Mouse (Mus musculus): ENCODE measurements around the gene Pnpt1. TPM values are rescaled to one million over a fixed set of nuclear protein-coding genes. Genes with fewer than 3 reads are reported as not detected.

Pnpt1 gene
- polyA plus RNA-seq, 1 experiment from 2014 or later: 37.1 TPM

DNA sequence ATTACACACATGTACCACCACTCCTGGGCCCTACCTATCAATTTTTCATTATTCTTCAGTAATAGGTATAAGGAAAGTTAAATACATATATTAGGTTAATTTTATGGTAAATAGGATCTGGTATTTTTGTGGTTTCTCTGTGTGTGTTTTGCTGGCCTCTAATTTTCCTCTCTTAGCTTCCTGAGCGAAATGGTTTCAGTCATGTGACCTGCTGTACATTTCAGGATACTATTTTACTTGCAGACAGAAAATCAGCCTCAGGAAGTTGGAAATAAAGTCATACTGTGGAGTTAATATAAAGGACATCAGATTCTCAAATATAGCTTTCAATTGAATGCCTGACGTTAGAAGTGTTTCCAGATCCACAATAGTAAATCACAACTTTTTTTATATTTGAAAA, 58.4 kb downstream of the Pnpt1 start:
- H3K4me2 ChIP-seq (ENCODE audit: low read length): no peak overlapping the region
- H3K4me1 ChIP-seq (ENCODE audit: control insufficient read depth in 2 of 2, insufficient read depth in 2 of 2, low read length in 2 of 2): no peaks in the 10 kb centered on the region
- no peak for ATAC-seq (ENCODE audit: insufficient number of reproducible peaks, insufficient read depth, low FRiP score, low read depth)
- WGBS: 84% methylated on average over 2 of the region's 2 CpGs
- no peak overlapping the region for H3K9ac ChIP-seq (ENCODE audit: low read length)
- peaks cover 73% of the 10 kb centered on the region for H3K36me3 ChIP-seq (ENCODE audit: control insufficient read depth, insufficient read depth, low read length)
- no peaks in the 10 kb centered on the region for H3K9me3 ChIP-seq (ENCODE audit: control insufficient read depth, low read length)
- H3K4me3 ChIP-seq (ENCODE audit: control insufficient read depth in 1 of 2, insufficient read depth in 1 of 2, low read depth in 1 of 2, low read length in 2 of 2): no peak overlapping the region
- no peak overlapping the region for H3K27ac ChIP-seq (replicated peaks in 1 of 2; ENCODE audit: control insufficient read depth in 1 of 2, insufficient read depth in 1 of 2, low read depth in 2 of 2, low read length in 2 of 2)
- no peaks in the 10 kb centered on the region for H3K27me3 ChIP-seq (ENCODE audit: control insufficient read depth, insufficient read depth, low read length)

- 85% methylated on average over 5 of the region's 5 CpGs for WGBS
- Histone ChIP-seq H3K36me3 (ENCODE audit: control insufficient read depth, insufficient read depth, low read length) (peaks cover 70% of the 10 kb centered on the region), H3K4me2 (ENCODE audit: low read length) (no peak overlapping the region), H3K27me3 (ENCODE audit: control insufficient read depth, insufficient read depth, low read length) (no peaks in the 10 kb centered on the region), H3K4me1 (ENCODE audit: control insufficient read depth in 2 of 2, insufficient read depth in 2 of 2, low read length in 2 of 2) (no peaks in the 10 kb centered on the region), H3K9me3 (ENCODE audit: control insufficient read depth, low read length) (no peaks in the 10 kb centered on the region), H3K9ac (ENCODE audit: low read length) (no peak overlapping the region), H3K4me3 (ENCODE audit: control insufficient read depth in 1 of 2, insufficient read depth in 1 of 2, low read depth in 1 of 2, low read length in 2 of 2) (no peak overlapping the region), H3K27ac (replicated peaks in 1 of 2; ENCODE audit: control insufficient read depth in 1 of 2, insufficient read depth in 1 of 2, low read depth in 2 of 2, low read length in 2 of 2) (no peak overlapping the region)
- ATAC-seq (ENCODE audit: insufficient number of reproducible peaks, insufficient read depth, low FRiP score, low read depth): no peak
Observed at GRCm38 (mm10) chr11:29203653-29204052, 73.1 kb downstream of the Pnpt1 start.

DNA sequence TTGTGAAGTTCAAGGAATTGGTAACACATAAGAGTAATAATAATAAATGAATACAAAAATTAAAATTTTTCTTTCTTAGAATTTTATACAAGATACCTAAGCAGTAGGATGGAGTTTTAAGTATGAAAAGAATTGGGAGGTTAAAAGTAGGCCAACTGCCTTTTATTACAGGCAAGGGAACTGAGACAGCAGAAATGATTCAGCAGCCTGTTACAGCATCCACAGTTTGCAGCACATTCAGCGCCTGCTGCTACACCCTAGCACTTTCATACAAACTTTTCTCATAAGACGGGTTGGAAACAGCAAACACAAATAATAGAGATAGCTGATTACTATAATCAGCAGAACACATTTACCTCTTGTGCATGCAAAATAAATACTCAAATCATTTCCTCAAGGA, 79.2 kb downstream of the Pnpt1 start:
- no peaks in the 10 kb centered on the region for H3K9me3 ChIP-seq (ENCODE audit: control insufficient read depth, low read length)
- no peak overlapping the region for H3K9ac ChIP-seq (ENCODE audit: low read length)
- H3K27ac ChIP-seq (replicated peaks in 1 of 2; ENCODE audit: control insufficient read depth in 1 of 2, insufficient read depth in 1 of 2, low read depth in 2 of 2, low read length in 2 of 2): no peak overlapping the region
- no peak overlapping the region for H3K4me3 ChIP-seq (ENCODE audit: control insufficient read depth in 1 of 2, insufficient read depth in 1 of 2, low read depth in 1 of 2, low read length in 2 of 2)
- H3K27me3 ChIP-seq (ENCODE audit: control insufficient read depth, insufficient read depth, low read length): no peaks in the 10 kb centered on the region
- ATAC-seq (ENCODE audit: insufficient number of reproducible peaks, insufficient read depth, low FRiP score, low read depth): no peak
- no peak overlapping the region for H3K4me2 ChIP-seq (ENCODE audit: low read length)
- H3K4me1 ChIP-seq (ENCODE audit: control insufficient read depth in 2 of 2, insufficient read depth in 2 of 2, low read length in 2 of 2): no peaks in the 10 kb centered on the region
- 85% methylated on average over 2 of the region's 2 CpGs for WGBS
- H3K36me3 ChIP-seq (ENCODE audit: control insufficient read depth, insufficient read depth, low read length): peaks cover 64% of the 10 kb centered on the region

Other genes with a start within 250 kb of the Pnpt1 start
- 38.8 and 40.1 TPM in 2 replicates for gene Ppp4r3b, start 42.1 kb downstream of the Pnpt1 start, polyA plus RNA-seq (2014; fragmentation: Nextera tagmentation; extraction: Ambion mirVana)
- gene Cfap36, start 116.7 kb downstream of the Pnpt1 start, polyA plus RNA-seq (2014; fragmentation: Nextera tagmentation; extraction: Ambion mirVana): 39.2 and 42.3 TPM in 2 replicates
- 19.4 and 22.3 TPM in 2 replicates for gene Ccdc88a, start 242.9 kb downstream of the Pnpt1 start, polyA plus RNA-seq (2014; fragmentation: Nextera tagmentation; extraction: Ambion mirVana)

Data from heart, embryonic 14.5 days (tissue).